Comparison of ENCODE assay signal across 1 mouse cellular context in the genomic region with DNA sequence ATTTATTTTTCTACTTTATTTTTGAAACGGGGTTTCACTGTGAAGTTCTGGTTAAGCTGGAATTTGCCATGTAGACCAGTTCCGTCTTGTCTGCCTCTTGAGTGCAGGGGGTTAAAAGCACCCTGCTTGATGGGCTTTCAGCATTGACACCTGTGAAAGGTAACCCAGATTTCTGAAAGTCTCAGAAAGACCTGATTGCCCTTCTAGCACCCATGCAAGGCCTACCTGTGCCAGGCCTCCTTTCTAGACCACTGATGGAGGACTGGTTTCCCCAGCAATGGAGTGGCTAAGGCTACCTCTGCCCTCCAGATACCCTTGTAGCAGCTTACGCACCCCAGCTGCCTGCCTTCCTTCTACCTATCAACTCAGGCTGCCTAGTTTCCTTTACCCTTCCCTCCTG.
TF ChIP-seq lines count a peak whose summit lies in the region.

No protein-coding gene starts in this region.

TF ChIP-seq in myocyte, 11 proteins besides CTCF, POLR2A, EP300 and RAD21 (continued from another document):
- no peak for TF ChIP-seq MYOD1 (IDR thresholded peaks at IDR 0.05; ENCODE audit: control insufficient read depth in 1 of 3, insufficient read length in 2 of 3, low read depth in 2 of 3)
- no peak for TF ChIP-seq SRF (IDR thresholded peaks at IDR 0.05; ENCODE audit: control insufficient read depth, insufficient read length, low read depth)
- no peak for TF ChIP-seq MYOG (IDR thresholded peaks at IDR 0.05; ENCODE audit: control insufficient read depth in 1 of 3, insufficient read depth in 1 of 3, insufficient read length in 2 of 3, low read depth in 2 of 3)
- no peak for TF ChIP-seq MAX (IDR thresholded peaks at IDR 0.05; ENCODE audit: low read depth)
- no peak for TF ChIP-seq USF1 (IDR thresholded peaks at IDR 0.05; ENCODE audit: low read depth)
- no peak for TF ChIP-seq TCF12 (IDR thresholded peaks at IDR 0.05; ENCODE audit: insufficient read depth, poor library complexity, severe bottlenecking)
